Mouse (Mus musculus) cerebellum, adult 11-12 months (tissue): ENCODE results near the gene Cyp39a1.

Source experiments
- DNase-seq: peaks from one replicate; pipeline ENCODE4 v3.0.0; 2022

Cyp39a1 gene

GRCm38 (mm10) chr17:43667290-43667843, at the start of gene Cyp39a1:
Gene Cyp39a1 (plus strand): TSS chr17:43667425.
- no peak for DNase-seq

GRCm38 (mm10) chr17:43619156-43619555, 48.1 kb upstream of the Cyp39a1 start:
- no peak for DNase-seq

- no peak for DNase-seq
Measured at GRCm38 (mm10) chr17:43622076-43622475, 45.1 kb upstream of the Cyp39a1 start.

- DNase-seq: no peak
Measured at GRCm38 (mm10) chr17:43628246-43628645, 39.0 kb upstream of the Cyp39a1 start.

- no peak for DNase-seq
Measured at GRCm38 (mm10) chr17:43629026-43629495, 38.2 kb upstream of the Cyp39a1 start.

GRCm38 (mm10) chr17:43629496-43630426, 37.5 kb upstream of the Cyp39a1 start, which contains the start of gene Tdrd6:
Gene Tdrd6 (minus strand): TSS chr17:43630299.
- no peak for DNase-seq

- no peak for DNase-seq
Measured at GRCm38 (mm10) chr17:43630427-43630760, 36.8 kb upstream of the Cyp39a1 start.

- no peak for DNase-seq
Measured at GRCm38 (mm10) chr17:43637146-43637545, 30.1 kb upstream of the Cyp39a1 start.

- no peak for DNase-seq
Measured at GRCm38 (mm10) chr17:43640825-43641224, 26.4 kb upstream of the Cyp39a1 start.

GRCm38 (mm10) chr17:43643191-43643590, 24.0 kb upstream of the Cyp39a1 start:
- no peak for DNase-seq

GRCm38 (mm10) chr17:43644375-43644774, 22.9 kb upstream of the Cyp39a1 start:
- DNase-seq: no peak

GRCm38 (mm10) chr17:43645136-43645535, 22.1 kb upstream of the Cyp39a1 start:
- DNase-seq: no peak

GRCm38 (mm10) chr17:43646925-43647324, 20.3 kb upstream of the Cyp39a1 start:
- no peak for DNase-seq

- no peak for DNase-seq
Measured at GRCm38 (mm10) chr17:43649641-43650436, 17.4 kb upstream of the Cyp39a1 start.

- no peak for DNase-seq
Measured at GRCm38 (mm10) chr17:43651314-43652046, 15.7 kb upstream of the Cyp39a1 start.

GRCm38 (mm10) chr17:43666576-43667289, 492 bp upstream of the Cyp39a1 start, which contains the start of gene Slc25a27:
Gene Slc25a27 (minus strand): TSS chr17:43667214.
- peak; percentile 93 for DNase-seq

- DNase-seq: no peak
Measured at GRCm38 (mm10) chr17:43669145-43669695, 2.0 kb downstream of the Cyp39a1 start.

- no peak for DNase-seq
Measured at GRCm38 (mm10) chr17:43671907-43672306, 4.7 kb downstream of the Cyp39a1 start.

GRCm38 (mm10) chr17:43675228-43675627, 8.0 kb downstream of the Cyp39a1 start:
- DNase-seq: no peak

GRCm38 (mm10) chr17:43676241-43676640, 9.0 kb downstream of the Cyp39a1 start:
- DNase-seq: no peak

- no peak for DNase-seq
Measured at GRCm38 (mm10) chr17:43677317-43677716, 10.1 kb downstream of the Cyp39a1 start.
